Mouse (Mus musculus) ES-Bruce4 (cell line): ENCODE data around the gene Krtap12-1.

ENCODE experiments used
- CTCF ChIP-seq: IDR thresholded peaks from one replicate; pipeline ENCODE4 v1.8.1; 2011; ENCODE audit warnings: low read depth, low read length
- EP300 ChIP-seq: IDR thresholded peaks from 2 replicates; pipeline ENCODE4 v1.6.1; 2011; ENCODE audit warnings: low read depth, low read length; ENCODE audit not compliant: insufficient read depth
- POLR2A ChIP-seq: IDR thresholded peaks from one replicate; pipeline ENCODE4 v1.8.1; 2011; ENCODE audit warnings: low read length; ENCODE audit not compliant: insufficient read depth

- TF ChIP-seq EP300 (no peak), POLR2A (no peak), CTCF (no peak)
These were observed 48.9 kb upstream of the Krtap12-1 start for GRCm38 (mm10) chr10:77671519-77671918.
